Mouse (Mus musculus) WW6 (cell line): ENCODE measurements around the gene Aanat.
"Not testable (repeated sequence)": the region's sequence is repeated elsewhere in the genome, so short reads cannot be mapped to it uniquely, and the experiment has no call there.

Experiments used
- DNase-seq: peaks from one replicate; pipeline ENCODE4 v3.0.0-alpha.2; 2013; ENCODE audit warnings: low read depth, low spot score

The Aanat gene

GRCm38 (mm10) chr11:116609965-116610630, 23.9 kb downstream of the Aanat start:
- DNase-seq = no peak

- DNase-seq = not testable (repeated sequence)
Measured at GRCm38 (mm10) chr11:116611168-116611567, 24.9 kb downstream of the Aanat start.

DNA sequence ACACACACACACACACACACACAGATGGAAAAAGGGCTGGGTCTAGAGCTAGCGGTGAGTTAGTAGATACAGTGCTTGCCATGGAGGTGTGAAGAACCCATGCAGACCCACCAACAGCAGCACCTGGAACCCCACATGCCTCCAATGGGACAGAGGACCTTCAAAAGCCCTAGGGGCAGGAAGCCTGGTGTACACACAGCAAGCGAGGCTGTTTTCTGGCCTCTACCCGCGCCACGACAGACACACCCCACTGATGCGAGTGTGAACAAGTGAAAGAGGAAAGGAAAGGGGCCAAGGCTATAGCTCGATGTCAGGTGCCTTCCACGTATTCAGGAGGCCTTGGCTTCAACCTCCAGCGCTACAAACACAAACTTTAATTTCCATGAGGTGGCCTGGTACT, 25.7 kb downstream of the Aanat start:
- DNase-seq = no peak

DNA sequence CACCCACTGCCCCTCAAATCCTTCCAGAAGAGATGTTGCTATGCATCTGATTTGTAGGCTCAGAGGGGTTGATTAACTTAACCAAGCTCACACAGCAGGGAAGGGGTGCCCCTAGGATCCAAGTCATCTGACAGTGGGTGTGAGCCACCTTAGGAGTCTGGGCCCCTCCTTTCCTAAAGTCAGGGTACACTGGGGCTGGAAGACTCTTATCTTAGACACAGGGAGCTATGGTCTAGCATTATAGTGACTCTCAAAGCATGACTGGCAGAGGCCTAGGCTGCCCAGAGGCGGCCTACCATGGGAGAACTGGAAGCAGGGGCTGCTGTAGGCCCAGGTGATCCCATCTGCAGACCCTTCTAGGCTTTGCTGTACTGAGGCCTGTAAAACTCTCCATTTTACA, 26.3 kb downstream of the Aanat start:
- no peak for DNase-seq

GRCm38 (mm10) chr11:116613234-116613633, 27.0 kb downstream of the Aanat start:
- no peak for DNase-seq

DNA sequence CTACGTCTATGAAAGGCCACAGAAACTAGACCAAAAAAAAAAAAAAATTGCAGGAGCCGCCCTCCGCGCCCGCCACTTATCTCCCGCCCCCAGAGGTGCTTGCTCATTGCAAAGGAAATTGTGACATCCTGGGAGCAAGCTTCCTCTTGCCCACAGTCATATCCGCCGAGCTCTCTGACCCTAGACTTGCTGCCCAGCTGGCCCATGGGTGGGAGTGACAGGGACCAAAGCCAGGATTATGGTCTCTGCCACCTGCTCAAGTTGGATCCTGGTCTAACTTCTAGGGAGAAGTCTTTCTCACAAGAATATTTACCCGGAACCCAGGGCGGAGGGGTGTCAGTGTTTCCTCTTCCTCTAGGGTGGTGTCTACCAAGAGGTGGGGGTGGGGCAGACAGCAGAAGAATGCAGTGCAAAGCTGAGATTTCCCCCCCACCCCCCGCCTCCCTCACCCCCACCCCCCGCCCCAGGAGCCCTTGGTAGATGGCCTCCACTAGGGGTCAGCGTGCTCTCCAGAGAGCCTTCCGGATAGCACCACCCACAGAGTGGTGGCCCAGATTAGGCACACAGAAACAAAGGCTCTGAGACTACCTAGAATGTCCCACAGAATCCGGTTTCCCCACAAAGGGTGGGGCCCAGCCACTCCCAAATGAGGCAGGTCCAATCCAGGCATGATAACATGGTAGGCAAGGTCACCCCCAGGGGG, 29.7 kb downstream of the Aanat start:
- no peak for DNase-seq

DNA sequence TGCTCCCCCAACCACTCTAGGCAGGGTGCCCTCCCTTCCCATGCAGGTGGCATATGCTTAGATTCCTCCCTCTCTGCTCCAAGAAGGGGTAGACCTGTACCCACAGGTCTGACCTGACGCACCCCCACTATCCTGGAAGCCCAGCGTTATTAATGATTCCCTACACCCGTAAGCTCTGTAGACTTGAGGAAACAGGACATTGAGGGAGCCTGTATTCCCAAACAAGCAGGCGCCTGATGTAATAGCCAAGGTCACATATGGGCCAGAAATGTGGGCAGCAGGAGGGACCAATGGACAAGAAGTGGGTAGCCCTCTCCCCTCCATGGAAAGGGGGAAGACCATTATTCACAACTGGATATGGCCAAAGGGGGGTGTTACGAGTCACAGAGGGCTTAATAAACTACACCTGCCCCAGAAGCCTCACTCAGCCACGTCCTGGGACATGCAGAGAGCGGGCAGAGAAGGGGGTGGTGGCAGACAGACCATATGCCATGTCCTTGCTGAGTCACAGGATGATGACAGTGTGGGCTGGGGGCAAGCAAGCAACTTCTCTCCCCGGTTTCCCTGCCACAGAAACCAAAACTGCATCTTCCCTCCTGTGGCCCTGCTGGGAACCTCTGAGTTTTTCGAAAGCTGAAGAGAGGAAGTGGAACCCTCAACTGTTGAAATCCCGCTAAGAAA, 30.3 kb downstream of the Aanat start:
- DNase-seq = no peak

DNA sequence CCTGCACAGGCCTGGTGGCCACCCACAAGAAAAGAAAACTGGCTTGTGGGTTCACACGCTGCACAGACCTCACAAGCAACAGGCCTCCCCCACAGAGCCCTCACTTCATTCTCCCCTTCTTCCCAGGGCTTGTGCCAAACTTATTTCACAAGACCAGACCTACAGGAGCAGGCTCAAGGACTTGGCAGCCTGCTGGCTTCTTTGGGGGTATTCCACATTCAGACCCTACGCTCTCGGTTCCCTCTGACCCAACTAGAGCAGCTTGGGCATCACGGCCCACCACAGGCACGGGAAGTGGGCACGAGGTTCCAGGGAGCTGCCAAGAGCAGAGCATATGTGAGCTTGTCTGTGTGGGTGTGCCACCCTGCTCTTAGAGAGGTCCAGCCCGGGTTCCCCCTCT, 31.4 kb downstream of the Aanat start:
- no peak for DNase-seq

GRCm38 (mm10) chr11:116618666-116619065, 32.4 kb downstream of the Aanat start:
- DNase-seq = no peak

DNA sequence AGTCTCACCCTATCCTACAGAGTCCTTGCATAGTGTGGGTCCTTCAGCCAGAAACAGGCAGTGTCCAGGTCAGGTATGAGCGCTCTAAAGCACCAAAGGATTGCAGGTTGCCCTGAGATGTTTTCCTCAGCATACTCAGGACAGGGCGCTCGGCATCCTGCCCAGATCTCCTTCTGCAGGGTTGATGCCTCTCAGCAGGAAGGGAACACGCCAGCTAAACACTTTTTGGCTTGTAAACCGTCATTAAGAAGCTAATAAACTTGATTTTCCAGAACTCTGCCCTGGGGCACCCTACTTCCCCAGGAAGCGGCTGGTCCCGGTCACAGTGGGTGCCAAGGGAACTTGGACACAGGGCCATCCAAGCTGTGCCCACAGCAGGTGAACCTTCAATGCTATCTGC, 32.9 kb downstream of the Aanat start:
- DNase-seq = no peak

DNA sequence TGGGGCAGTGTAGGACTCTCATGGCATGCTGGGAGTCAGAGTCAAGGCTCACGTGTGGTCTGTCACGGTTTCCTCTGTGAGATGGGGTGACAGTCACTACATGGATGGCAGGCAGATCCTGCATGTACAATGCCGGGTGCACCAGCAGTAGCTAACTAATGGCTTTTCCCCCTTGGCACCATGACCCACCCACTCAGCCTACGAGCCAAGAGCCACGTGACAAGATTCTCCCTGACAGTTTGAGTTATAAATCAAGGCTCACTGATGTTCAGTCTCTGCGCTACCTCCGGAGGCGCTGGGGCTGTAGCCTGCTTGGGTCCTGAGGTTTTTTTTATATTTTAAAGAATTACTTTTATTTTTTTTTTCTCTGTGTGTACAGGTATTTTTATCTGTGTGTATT, 33.3 kb downstream of the Aanat start:
- no peak for DNase-seq

DNA sequence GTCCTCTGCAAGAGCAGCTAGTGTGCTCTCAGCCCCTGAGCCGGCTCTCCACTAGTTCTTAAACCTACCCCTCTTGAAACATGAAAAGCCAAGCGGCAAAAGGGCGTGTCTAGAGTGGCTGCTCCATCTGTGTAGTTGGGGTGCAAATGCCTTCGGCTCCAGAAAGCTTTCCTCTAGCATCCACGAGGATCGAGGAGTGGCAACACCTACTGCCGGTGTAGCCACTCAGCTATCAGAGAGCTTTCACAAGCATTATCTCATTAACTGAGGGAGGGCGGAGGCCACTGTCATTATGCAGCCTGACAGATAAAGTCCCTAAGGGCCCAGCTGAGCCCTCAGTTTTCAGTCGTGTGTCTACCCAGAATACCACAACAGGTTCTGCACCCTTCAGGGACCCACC, 33.8 kb downstream of the Aanat start:
- no peak for DNase-seq

DNA sequence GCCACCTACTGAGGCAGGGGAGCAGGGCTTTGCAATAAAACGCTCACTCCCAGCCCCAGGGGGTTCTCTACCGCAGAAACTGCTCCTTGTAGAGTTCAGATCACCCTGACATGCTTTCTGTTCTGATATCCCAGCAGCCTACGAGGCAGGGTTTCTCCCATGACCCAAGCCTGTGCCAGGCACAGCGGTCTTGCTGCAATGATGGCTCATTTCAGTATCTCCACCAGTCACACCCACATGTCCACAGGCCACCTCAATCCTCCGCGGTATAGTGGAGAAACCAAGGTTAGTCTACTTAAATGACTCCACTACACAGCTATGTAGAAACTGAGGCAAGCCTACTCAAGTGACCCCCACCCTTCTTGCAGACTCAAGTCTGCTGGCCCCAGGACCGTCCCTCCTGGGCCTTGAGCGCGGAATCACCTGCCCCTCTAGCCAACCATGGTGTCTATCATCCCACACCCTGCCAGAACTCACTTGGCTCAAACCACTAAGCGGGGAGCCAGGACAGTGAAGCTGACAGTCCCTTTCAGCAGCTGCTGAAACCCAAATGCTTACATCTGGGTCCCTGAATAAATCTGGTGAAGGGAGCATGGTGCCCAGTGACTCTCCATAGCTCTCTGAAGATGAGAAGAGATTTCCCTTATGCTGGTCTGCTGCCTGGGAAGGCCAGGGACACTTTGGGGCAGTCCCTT, 34.5 kb downstream of the Aanat start:
- no peak for DNase-seq

GRCm38 (mm10) chr11:116621258-116621704, 35.0 kb downstream of the Aanat start:
- no peak for DNase-seq

GRCm38 (mm10) chr11:116623281-116624124, 37.3 kb downstream of the Aanat start:
- DNase-seq = no peak

DNA sequence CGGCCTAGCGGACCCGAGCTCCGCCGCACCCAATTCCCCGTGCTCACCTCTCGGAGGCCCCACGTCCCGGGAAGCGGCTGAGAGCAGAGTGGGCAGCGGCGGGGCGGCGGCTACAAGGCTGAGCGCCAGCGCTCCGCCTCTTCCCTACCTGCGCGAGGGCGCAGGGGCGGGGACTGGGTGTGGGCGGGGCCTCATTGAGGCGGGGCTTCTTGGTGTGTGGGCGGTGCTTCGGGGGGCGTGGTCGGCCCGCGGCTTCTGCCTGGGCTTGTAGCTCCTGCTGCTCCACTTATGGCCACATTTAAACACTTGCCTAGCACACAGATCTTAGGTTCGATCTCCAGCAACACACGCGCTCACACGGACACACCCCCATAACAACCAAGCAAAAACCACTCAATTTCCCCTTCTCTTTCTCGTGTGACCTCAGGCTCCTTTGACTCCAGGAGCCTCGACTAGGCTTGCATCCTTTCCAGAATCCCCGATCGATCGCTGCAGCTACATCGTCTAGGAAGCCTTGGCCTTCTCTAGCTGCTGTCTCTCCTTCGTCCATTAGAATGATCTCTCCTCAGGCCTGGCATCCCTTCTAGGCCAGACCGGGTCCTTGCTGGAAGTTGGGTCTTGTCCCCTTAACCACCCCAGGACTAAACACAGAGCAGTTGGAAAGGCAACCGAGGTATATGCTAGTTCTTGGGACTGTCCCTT, 38.0 kb downstream of the Aanat start:
- DNase-seq = peak; percentile 87

DNA sequence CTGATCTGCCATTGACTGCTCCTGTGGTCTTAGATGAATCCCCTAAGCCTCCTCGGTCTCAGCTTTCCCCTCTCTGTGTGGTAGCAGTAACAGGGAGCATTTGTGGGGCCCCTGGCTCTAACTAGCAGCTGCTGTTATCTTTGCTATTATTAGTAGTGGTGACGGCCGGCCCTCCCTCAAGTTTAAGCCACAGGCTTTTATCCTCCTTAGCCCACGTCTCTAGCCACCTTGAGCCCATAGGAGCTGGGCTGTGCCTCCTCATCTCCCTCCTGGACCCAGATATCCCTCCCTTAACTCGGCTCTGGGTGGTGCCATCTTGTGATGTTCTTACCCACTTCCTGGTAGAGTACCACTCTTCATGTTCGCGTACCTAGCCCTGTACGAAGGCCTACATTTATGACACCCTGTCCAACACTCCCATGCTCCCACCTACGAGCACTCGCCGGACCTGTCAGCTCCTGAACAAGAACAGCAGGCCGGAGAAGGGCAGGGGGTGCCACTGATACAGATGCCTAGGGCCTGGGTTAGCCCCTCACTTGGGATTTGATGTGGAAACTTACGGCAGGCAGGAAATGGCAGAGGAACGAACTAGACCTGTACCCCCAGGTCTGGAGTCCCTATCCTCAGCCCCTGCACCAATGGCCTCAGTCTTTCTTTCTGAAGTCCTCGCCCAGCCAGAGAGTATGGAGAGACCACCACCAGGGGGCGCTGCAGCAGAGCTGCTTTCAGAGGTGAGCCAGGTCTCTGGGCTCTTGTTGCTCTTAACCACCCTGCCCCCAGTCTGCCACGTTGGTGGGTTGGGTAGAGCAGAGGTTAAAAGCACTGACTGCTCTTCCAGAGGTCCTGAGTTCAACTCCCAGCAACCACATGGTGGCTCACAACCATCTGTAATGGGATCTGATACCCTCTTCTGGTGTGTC, 39.1 kb downstream of the Aanat start:
- peak; percentile 91 for DNase-seq

DNA sequence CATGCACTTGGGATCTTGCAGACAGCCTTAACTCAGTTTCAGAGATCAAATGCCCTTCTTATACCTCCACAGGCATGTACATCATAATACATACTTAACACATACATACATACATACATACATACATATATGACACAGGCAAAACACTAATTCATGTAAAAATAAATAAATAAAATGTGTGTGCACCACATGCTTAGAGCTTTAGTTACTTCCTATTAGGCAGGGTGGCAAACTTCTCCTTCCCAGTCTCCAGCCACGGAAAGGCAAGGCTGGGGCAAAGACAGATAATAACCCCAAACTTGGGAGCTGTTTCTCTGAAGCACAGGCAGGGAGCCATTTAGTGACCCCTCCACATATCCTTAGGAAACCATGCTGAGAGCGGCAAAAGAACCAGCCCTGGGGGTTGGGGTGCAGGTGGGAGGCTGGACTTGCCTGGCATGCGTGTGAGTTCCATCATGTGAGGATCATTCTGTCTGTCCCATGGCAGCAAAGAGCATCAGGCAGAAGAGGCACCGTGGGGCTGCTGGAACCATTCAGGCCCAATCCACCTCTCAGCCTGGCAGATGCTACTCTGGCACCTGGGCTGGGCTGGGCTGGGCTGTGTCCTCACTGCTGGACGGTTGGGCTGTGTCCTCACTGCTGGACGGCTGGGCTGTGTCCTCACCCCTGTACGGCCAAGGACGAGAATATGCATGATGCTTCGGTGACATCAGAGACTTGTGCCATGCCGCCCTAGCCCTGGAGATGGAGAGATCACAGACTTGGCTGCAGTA, 40.3 kb downstream of the Aanat start, which contains the start of gene Rhbdf2:
Gene Rhbdf2 (minus strand): TSS at position 721 of the 773 bp plus-strand sequence.
- no peak for DNase-seq
